Mouse (Mus musculus) hindbrain, embryonic 13.5 days (tissue): ENCODE measurements at regions not wholly inside any gene's neighbourhood (a gene's known extent, or its start where the extent isn't known, plus 50 kb on each side); places are given as distances from the start of the nearest gene placed in this dataset.
"Not testable (repeated sequence)": the region's sequence is repeated elsewhere in the genome, so short reads cannot be mapped to it uniquely, and the experiment has no call there.

Experiments
- ATAC-seq: fragments of 200-750 bp; cut with Nextera tagmentation; 2 replicates; pipeline ENCODE4 v1.8.0; 2017; ENCODE audit warnings: moderate TSS enrichment; ENCODE audit not compliant: low FRiP score
- H3K27ac ChIP-seq: fragments of 300-500 bp; sonication (generic); 2 replicates; pipeline ENCODE4 v1.5.1; 2015; ENCODE audit warnings: inconsistent platforms, mild to moderate bottlenecking, moderate library complexity
- H3K27me3 ChIP-seq: fragments of 300-500 bp; sonication (generic); 2 replicates; pipeline ENCODE4 v1.6.1; 2015; ENCODE audit warnings: mild to moderate bottlenecking, inconsistent platforms
- H3K36me3 ChIP-seq: fragments of 300-500 bp; sonication (generic); 2 replicates; pipeline ENCODE4 v1.6.1; 2015; ENCODE audit warnings: mild to moderate bottlenecking, inconsistent platforms
- H3K4me1 ChIP-seq: fragments of 300-500 bp; sonication (generic); replicated peaks from 2 replicates; pipeline ENCODE4 v1.6.1; 2015; ENCODE audit warnings: inconsistent platforms
- H3K4me2 ChIP-seq: fragments of 300-500 bp; sonication (generic); 2 replicates; pipeline ENCODE4 v1.6.1; 2015; ENCODE audit warnings: inconsistent platforms, mild to moderate bottlenecking, moderate library complexity
- H3K4me3 ChIP-seq: fragments of 300-500 bp; sonication (generic); 2 replicates; pipeline ENCODE4 v1.5.1; 2015; ENCODE audit warnings: mild to moderate bottlenecking, inconsistent platforms
- H3K9ac ChIP-seq: fragments of 300-500 bp; sonication (generic); 2 replicates; pipeline ENCODE4 v1.6.1; 2015; ENCODE audit warnings: mild to moderate bottlenecking, inconsistent platforms
- H3K9me3 ChIP-seq: fragments of 300-500 bp; sonication (generic); 2 replicates; pipeline ENCODE4 v1.6.1; 2016; ENCODE audit warnings: inconsistent platforms
- WGBS: fragments of 180-500 bp; shearing (Covaris S2); methylation state at CpG from one replicate; pipeline ENCODE4 v1.1.7; 2015; 5-methylcytosine and 5-hydroxymethylcytosine counted together

GRCm38 (mm10) chr14:53487611-53488010, 766.3 kb downstream of the Dad1 start:
- not testable (repeated sequence) for H3K9me3 ChIP-seq, ATAC-seq, H3K4me1 ChIP-seq, H3K4me3 ChIP-seq, H3K9ac ChIP-seq, H3K27ac ChIP-seq, H3K27me3 ChIP-seq, H3K36me3 ChIP-seq, H3K4me2 ChIP-seq
- WGBS: 34% methylated on average over 5 of the region's 5 CpGs

GRCm38 (mm10) chr14:53474170-53474569, 779.7 kb downstream of the Dad1 start:
- not testable (repeated sequence) for H3K4me3 ChIP-seq, ATAC-seq, H3K36me3 ChIP-seq, H3K9ac ChIP-seq, H3K9me3 ChIP-seq, H3K4me2 ChIP-seq, H3K27me3 ChIP-seq, H3K4me1 ChIP-seq, H3K27ac ChIP-seq
- WGBS: 93% methylated on average over 7 of the region's 7 CpGs

- H3K27me3 ChIP-seq, H3K36me3 ChIP-seq, H3K4me2 ChIP-seq, H3K27ac ChIP-seq, H3K4me1 ChIP-seq, H3K4me3 ChIP-seq, H3K9me3 ChIP-seq, ATAC-seq, H3K9ac ChIP-seq: not testable (repeated sequence)
Measured at GRCm38 (mm10) chr14:53460790-53461189, 793.1 kb downstream of the Dad1 start.

GRCm38 (mm10) chr14:53454001-53454400, 799.9 kb downstream of the Dad1 start:
- Histone ChIP-seq H3K4me3 (no peak overlapping the region), H3K27me3 (no peaks in the 10 kb centered on the region), H3K4me2 (no peak overlapping the region), H3K4me1 (no peaks in the 10 kb centered on the region), H3K9ac (no peak overlapping the region), H3K36me3 (no peaks in the 10 kb centered on the region), H3K27ac (no peak overlapping the region), H3K9me3 (no peaks in the 10 kb centered on the region)
- ATAC-seq: no peak
- WGBS: 96% methylated on average over 1 of the region's 1 CpGs

- H3K4me3 ChIP-seq, H3K9ac ChIP-seq, ATAC-seq, H3K4me2 ChIP-seq, H3K27me3 ChIP-seq, H3K36me3 ChIP-seq, H3K9me3 ChIP-seq, H3K4me1 ChIP-seq, H3K27ac ChIP-seq: not testable (repeated sequence)
Measured at GRCm38 (mm10) chr14:53439643-53440042, 814.3 kb downstream of the Dad1 start.

- H3K27me3 ChIP-seq, H3K4me2 ChIP-seq, H3K36me3 ChIP-seq, H3K9me3 ChIP-seq, H3K9ac ChIP-seq, ATAC-seq, H3K27ac ChIP-seq, H3K4me1 ChIP-seq, H3K4me3 ChIP-seq: not testable (repeated sequence)
- 86% methylated on average over 2 of the region's 3 CpGs for WGBS
Measured at GRCm38 (mm10) chr14:53430130-53430529, 823.8 kb downstream of the Dad1 start.

- H3K4me1 ChIP-seq, H3K4me3 ChIP-seq, ATAC-seq, H3K9me3 ChIP-seq, H3K27me3 ChIP-seq, H3K36me3 ChIP-seq, H3K27ac ChIP-seq, H3K4me2 ChIP-seq, H3K9ac ChIP-seq: not testable (repeated sequence)
- WGBS: 100% methylated on average over 1 of the region's 1 CpGs
Measured at GRCm38 (mm10) chr14:53428447-53428846, 825.5 kb downstream of the Dad1 start.

- not testable (repeated sequence) for H3K9me3 ChIP-seq, H3K36me3 ChIP-seq, ATAC-seq, H3K9ac ChIP-seq, H3K4me1 ChIP-seq, H3K27ac ChIP-seq, H3K27me3 ChIP-seq, H3K4me3 ChIP-seq, H3K4me2 ChIP-seq
- WGBS: 82% methylated on average over 10 of the region's 10 CpGs
Measured at GRCm38 (mm10) chr14:53427636-53428035, 826.3 kb downstream of the Dad1 start.

GRCm38 (mm10) chr14:53416955-53417354, 836.9 kb downstream of the Dad1 start:
- not testable (repeated sequence) for H3K27ac ChIP-seq, H3K4me1 ChIP-seq
- 52% methylated on average over 2 of the region's 2 CpGs for WGBS

GRCm38 (mm10) chr14:53407500-53408227, 846.2 kb downstream of the Dad1 start:
- not testable (repeated sequence) for ATAC-seq, H3K27me3 ChIP-seq, H3K9me3 ChIP-seq, H3K4me1 ChIP-seq, H3K4me3 ChIP-seq, H3K27ac ChIP-seq, H3K36me3 ChIP-seq, H3K9ac ChIP-seq, H3K4me2 ChIP-seq
- 100% methylated on average over 3 of the region's 5 CpGs for WGBS

More at GRCm38 (mm10) chr14:53416955-53417354, 836.9 kb downstream of the Dad1 start:
- H3K27me3 ChIP-seq, H3K36me3 ChIP-seq, H3K9ac ChIP-seq, H3K4me3 ChIP-seq, H3K4me2 ChIP-seq, H3K9me3 ChIP-seq, ATAC-seq: not testable (repeated sequence)

GRCm38 (mm10) chr14:53390307-53390706, 863.6 kb downstream of the Dad1 start:
- no CpG with 5 or more reads among the region's 1 CpGs for WGBS
- ATAC-seq: not testable (repeated sequence)

GRCm38 (mm10) chr14:53374591-53374990, 879.0 kb upstream of the Olfr1507 start:
- not testable (repeated sequence) for H3K4me3 ChIP-seq, H3K4me2 ChIP-seq, H3K4me1 ChIP-seq, ATAC-seq, H3K36me3 ChIP-seq, H3K27me3 ChIP-seq, H3K9ac ChIP-seq, H3K27ac ChIP-seq, H3K9me3 ChIP-seq
- 91% methylated on average over 5 of the region's 6 CpGs for WGBS

More at GRCm38 (mm10) chr14:53390307-53390706, 863.6 kb downstream of the Dad1 start:
- not testable (repeated sequence) for H3K4me2 ChIP-seq, H3K36me3 ChIP-seq, H3K4me3 ChIP-seq, H3K27ac ChIP-seq, H3K27me3 ChIP-seq, H3K4me1 ChIP-seq, H3K9me3 ChIP-seq, H3K9ac ChIP-seq

- H3K4me3 ChIP-seq, H3K27me3 ChIP-seq, ATAC-seq, H3K4me1 ChIP-seq, H3K27ac ChIP-seq, H3K36me3 ChIP-seq, H3K9me3 ChIP-seq, H3K4me2 ChIP-seq, H3K9ac ChIP-seq: not testable (repeated sequence)
- WGBS: 82% methylated on average over 1 of the region's 2 CpGs
Measured at GRCm38 (mm10) chr14:53373777-53374468, 878.4 kb upstream of the Olfr1507 start.
